Mouse (Mus musculus): ENCODE data around the gene Zfp750. TPM values are rescaled to one million over a fixed set of nuclear protein-coding genes. Genes with fewer than 3 reads are reported as not detected.

The Zfp750 gene
- polyA plus RNA-seq, 1 experiment from 2014 or later: 0.09 TPM

- no peak overlapping the region for H3K27ac ChIP-seq (ENCODE audit: low read depth, low read length)
- no peak for DNase-seq (ENCODE audit: low spot score)
- H3K27me3 ChIP-seq (replicated peaks; ENCODE audit: control insufficient read depth, insufficient read depth, low read length): no peaks in the 10 kb centered on the region
- H3K4me1 ChIP-seq (ENCODE audit: control insufficient read depth, insufficient read depth, low read length): no peaks in the 10 kb centered on the region
- no peaks in the 10 kb centered on the region for H3K36me3 ChIP-seq (ENCODE audit: control insufficient read depth, insufficient read depth, low read length)
- ATAC-seq: no peak
- 89% methylated on average over 7 of the region's 7 CpGs for WGBS
- no peak overlapping the region for H3K4me3 ChIP-seq (ENCODE audit: low read depth, low read length)
- H3K4me2 ChIP-seq (ENCODE audit: low read length): no peak overlapping the region
- no peak overlapping the region for H3K9ac ChIP-seq (ENCODE audit: low read length)
- H3K9me3 ChIP-seq (replicated peaks; ENCODE audit: control insufficient read depth, low read length): no peaks in the 10 kb centered on the region
These were observed 570 bp upstream of the Zfp750 start for GRCm38 (mm10) chr11:121519703-121520102.

- no peaks in the 10 kb centered on the region for H3K27me3 ChIP-seq (replicated peaks; ENCODE audit: control insufficient read depth, insufficient read depth, low read length)
- H3K9ac ChIP-seq (ENCODE audit: low read length): 0 out of 2 replicates have a peak overlapping the region, but pooled peaks have one; percentile 17
- ATAC-seq (no peak), DNase-seq (ENCODE audit: low spot score) (no peak)
- no peak overlapping the region for H3K4me2 ChIP-seq (ENCODE audit: low read length)
- H3K27ac ChIP-seq (ENCODE audit: low read depth, low read length): no peak overlapping the region
- no peaks in the 10 kb centered on the region for H3K36me3 ChIP-seq (ENCODE audit: control insufficient read depth, insufficient read depth, low read length)
- no peak overlapping the region for H3K4me3 ChIP-seq (ENCODE audit: low read depth, low read length)
- WGBS: 77% methylated on average over 17 of the region's 17 CpGs
- H3K9me3 ChIP-seq (replicated peaks; ENCODE audit: control insufficient read depth, low read length): no peaks in the 10 kb centered on the region
- no peaks in the 10 kb centered on the region for H3K4me1 ChIP-seq (ENCODE audit: control insufficient read depth, insufficient read depth, low read length)
These were observed 1.3 kb downstream of the Zfp750 start for GRCm38 (mm10) chr11:121517687-121518465.

- no peak overlapping the region for H3K4me3 ChIP-seq (ENCODE audit: low read depth, low read length)
- no peaks in the 10 kb centered on the region for H3K27me3 ChIP-seq (replicated peaks; ENCODE audit: control insufficient read depth, insufficient read depth, low read length)
- H3K9ac ChIP-seq (ENCODE audit: low read length): no peak overlapping the region
- no peaks in the 10 kb centered on the region for H3K9me3 ChIP-seq (replicated peaks; ENCODE audit: control insufficient read depth, low read length)
- ATAC-seq: no peak
- no peak overlapping the region for H3K4me2 ChIP-seq (ENCODE audit: low read length)
- H3K27ac ChIP-seq (ENCODE audit: low read depth, low read length): no peak overlapping the region
- H3K4me1 ChIP-seq (ENCODE audit: control insufficient read depth, insufficient read depth, low read length): no peaks in the 10 kb centered on the region
- no peaks in the 10 kb centered on the region for H3K36me3 ChIP-seq (ENCODE audit: control insufficient read depth, insufficient read depth, low read length)
- no peak for DNase-seq (ENCODE audit: low spot score)
- 89% methylated on average over 3 of the region's 3 CpGs for WGBS
These were observed 2.2 kb downstream of the Zfp750 start for GRCm38 (mm10) chr11:121516906-121517305.

GRCm38 (mm10) chr11:121515996-121516395 is 3.1 kb downstream of the Zfp750 start:
- H3K4me1 ChIP-seq (ENCODE audit: control insufficient read depth, insufficient read depth, low read length): no peaks in the 10 kb centered on the region
- no peak overlapping the region for H3K9ac ChIP-seq (ENCODE audit: low read length)
- no peak for DNase-seq (ENCODE audit: low spot score)
- no peak overlapping the region for H3K27ac ChIP-seq (ENCODE audit: low read depth, low read length)
- no peaks in the 10 kb centered on the region for H3K27me3 ChIP-seq (replicated peaks; ENCODE audit: control insufficient read depth, insufficient read depth, low read length)
- H3K4me2 ChIP-seq (ENCODE audit: low read length): no peak overlapping the region
- 91% methylated on average over 9 of the region's 9 CpGs for WGBS
- no peaks in the 10 kb centered on the region for H3K36me3 ChIP-seq (ENCODE audit: control insufficient read depth, insufficient read depth, low read length)
- H3K9me3 ChIP-seq (replicated peaks; ENCODE audit: control insufficient read depth, low read length): no peaks in the 10 kb centered on the region
- H3K4me3 ChIP-seq (ENCODE audit: low read depth, low read length): no peak overlapping the region
- no peak for ATAC-seq

GRCm38 (mm10) chr11:121512896-121513572 is 6.1 kb downstream of the Zfp750 start:
- H3K27ac ChIP-seq (ENCODE audit: low read depth, low read length): no peak overlapping the region
- 76% methylated on average over 8 of the region's 8 CpGs for WGBS

GRCm38 (mm10) chr11:121510512-121511246 is 8.5 kb downstream of the Zfp750 start:
- ATAC-seq (no peak), DNase-seq (ENCODE audit: low spot score) (no peak)
- Histone ChIP-seq H3K27ac (ENCODE audit: low read depth, low read length) (no peak overlapping the region), H3K27me3 (replicated peaks; ENCODE audit: control insufficient read depth, insufficient read depth, low read length) (no peaks in the 10 kb centered on the region), H3K36me3 (ENCODE audit: control insufficient read depth, insufficient read depth, low read length) (peaks cover 2% of the 10 kb centered on the region; the same call in 1 of the 2 replicates), H3K9me3 (replicated peaks; ENCODE audit: control insufficient read depth, low read length) (no peaks in the 10 kb centered on the region), H3K4me3 (ENCODE audit: low read depth, low read length) (no peak overlapping the region), H3K9ac (ENCODE audit: low read length) (no peak overlapping the region), H3K4me1 (ENCODE audit: control insufficient read depth, insufficient read depth, low read length) (no peaks in the 10 kb centered on the region), H3K4me2 (ENCODE audit: low read length) (no peak overlapping the region)
- 76% methylated on average over 9 of the region's 9 CpGs for WGBS

More at GRCm38 (mm10) chr11:121512896-121513572, 6.1 kb downstream of the Zfp750 start:
- no peak overlapping the region for H3K4me2 ChIP-seq (ENCODE audit: low read length)
- no peak overlapping the region for H3K9ac ChIP-seq (ENCODE audit: low read length)
- no peak overlapping the region for H3K4me3 ChIP-seq (ENCODE audit: low read depth, low read length)
- no peaks in the 10 kb centered on the region for H3K9me3 ChIP-seq (replicated peaks; ENCODE audit: control insufficient read depth, low read length)
- DNase-seq (ENCODE audit: low spot score): peak; percentile 25
- H3K27me3 ChIP-seq (replicated peaks; ENCODE audit: control insufficient read depth, insufficient read depth, low read length): no peaks in the 10 kb centered on the region
- no peaks in the 10 kb centered on the region for H3K36me3 ChIP-seq (ENCODE audit: control insufficient read depth, insufficient read depth, low read length)
- ATAC-seq: peak; percentile 48; the same call in 1 of the 2 replicates
- H3K4me1 ChIP-seq (ENCODE audit: control insufficient read depth, insufficient read depth, low read length): no peaks in the 10 kb centered on the region

GRCm38 (mm10) chr11:121508478-121508877 is 10.7 kb downstream of the Zfp750 start:
- Histone ChIP-seq H3K4me1 (ENCODE audit: control insufficient read depth, insufficient read depth, low read length) (no peaks in the 10 kb centered on the region), H3K9me3 (replicated peaks; ENCODE audit: control insufficient read depth, low read length) (no peaks in the 10 kb centered on the region), H3K36me3 (ENCODE audit: control insufficient read depth, insufficient read depth, low read length) (peaks cover 15% of the 10 kb centered on the region), H3K4me3 (ENCODE audit: low read depth, low read length) (no peak overlapping the region), H3K9ac (ENCODE audit: low read length) (no peak overlapping the region), H3K27ac (ENCODE audit: low read depth, low read length) (no peak overlapping the region), H3K27me3 (replicated peaks; ENCODE audit: control insufficient read depth, insufficient read depth, low read length) (no peaks in the 10 kb centered on the region), H3K4me2 (ENCODE audit: low read length) (no peak overlapping the region)
- DNase-seq (ENCODE audit: low spot score) (no peak), ATAC-seq (no peak)
- WGBS: 92% methylated on average over 4 of the region's 4 CpGs

GRCm38 (mm10) chr11:121502000-121502860 is 16.9 kb downstream of the Zfp750 start:
- no peaks in the 10 kb centered on the region for H3K4me1 ChIP-seq (ENCODE audit: control insufficient read depth, insufficient read depth, low read length)
- H3K27me3 ChIP-seq (replicated peaks; ENCODE audit: control insufficient read depth, insufficient read depth, low read length): no peaks in the 10 kb centered on the region
- no peak overlapping the region for H3K4me2 ChIP-seq (ENCODE audit: low read length)
- peaks cover 57% of the 10 kb centered on the region for H3K36me3 ChIP-seq (ENCODE audit: control insufficient read depth, insufficient read depth, low read length)
- peak; percentile 9 for DNase-seq (ENCODE audit: low spot score)
- H3K27ac ChIP-seq (ENCODE audit: low read depth, low read length): no peak overlapping the region
- no peak overlapping the region for H3K9ac ChIP-seq (ENCODE audit: low read length)
- no peak for ATAC-seq
- H3K4me3 ChIP-seq (ENCODE audit: low read depth, low read length): no peak overlapping the region
- no peaks in the 10 kb centered on the region for H3K9me3 ChIP-seq (replicated peaks; ENCODE audit: control insufficient read depth, low read length)
- WGBS: 74% methylated on average over 4 of the region's 4 CpGs
